Mouse (Mus musculus) urinary bladder, postnatal 4 days (tissue): ENCODE data around the gene Syndig1.

Source experiments
- DNase-seq, 2 experiments: peaks; one replicate each; pipeline ENCODE4 v3.0.0; 2021 to 2022; ENCODE audit warnings: low spot score in 2 of 2

Syndig1 gene

DNA sequence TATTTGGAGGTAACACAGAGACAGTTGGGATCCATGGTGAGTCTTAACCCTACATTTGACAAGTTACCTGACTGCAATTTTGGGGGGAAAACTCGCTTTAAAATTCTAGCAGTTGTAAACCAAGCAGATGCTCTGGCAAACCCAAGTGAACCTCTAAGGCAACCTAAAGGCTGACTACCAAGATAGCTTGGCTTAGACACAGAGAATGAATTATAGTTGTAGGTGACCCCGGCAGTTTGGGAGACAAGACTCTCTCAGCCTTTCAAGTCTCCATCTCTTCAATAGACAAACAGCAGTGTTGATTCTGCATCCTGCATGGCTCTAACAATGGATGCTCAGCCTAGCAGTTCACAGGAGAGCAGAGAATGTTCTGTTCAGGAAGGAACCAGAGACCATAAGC lies at the start of gene Syndig1:
Gene Syndig1, plus strand, starts transcription at position 301 of the 400 bp plus-strand sequence.
- DNase-seq: no peak

DNA sequence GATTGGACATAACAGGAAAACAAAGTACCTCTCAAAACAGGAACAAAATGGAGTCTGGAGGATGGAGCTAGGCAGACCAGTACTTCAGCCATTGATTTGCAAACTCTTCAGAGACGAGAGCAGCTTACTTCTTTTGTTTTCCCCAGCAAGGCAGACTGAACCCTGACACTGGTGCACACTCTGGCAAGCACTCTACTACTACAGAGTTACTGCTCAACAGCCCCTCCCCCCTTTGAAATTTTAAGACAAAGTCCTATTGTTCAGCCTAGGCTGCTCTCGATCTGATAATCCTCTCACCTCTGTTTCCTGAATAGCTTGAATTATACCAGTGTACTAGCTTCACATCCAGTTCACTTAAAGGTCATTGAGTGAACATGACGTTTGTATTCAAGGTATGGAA lies 30.4 kb upstream of the Syndig1 start:
- no peak for DNase-seq

DNA sequence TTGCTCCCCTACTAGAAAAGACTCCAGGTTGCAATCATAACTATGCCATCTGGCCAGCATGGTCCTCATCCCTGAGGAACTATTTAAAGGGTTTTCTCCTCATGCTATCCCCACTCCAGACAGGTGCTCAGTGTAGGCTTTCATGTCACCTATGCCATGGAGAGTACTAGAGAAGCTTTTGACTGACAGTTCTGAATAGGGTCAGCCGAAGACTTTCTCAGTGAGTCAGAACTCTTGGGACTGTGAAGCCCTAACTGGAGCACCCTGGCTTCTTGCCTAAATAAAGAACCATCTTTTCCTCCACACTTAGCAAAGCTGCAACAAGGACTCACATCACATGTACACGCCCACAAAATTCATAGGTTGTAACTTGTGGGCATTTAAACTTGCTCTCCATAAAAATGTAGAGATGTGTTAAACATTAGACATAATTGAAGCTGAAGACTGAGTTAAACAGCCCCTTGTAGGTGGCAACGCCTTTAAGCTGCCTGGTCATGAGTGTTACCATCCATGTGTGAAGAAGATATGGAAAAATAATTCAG lies 24.3 kb upstream of the Syndig1 start:
- no peak for DNase-seq

DNA sequence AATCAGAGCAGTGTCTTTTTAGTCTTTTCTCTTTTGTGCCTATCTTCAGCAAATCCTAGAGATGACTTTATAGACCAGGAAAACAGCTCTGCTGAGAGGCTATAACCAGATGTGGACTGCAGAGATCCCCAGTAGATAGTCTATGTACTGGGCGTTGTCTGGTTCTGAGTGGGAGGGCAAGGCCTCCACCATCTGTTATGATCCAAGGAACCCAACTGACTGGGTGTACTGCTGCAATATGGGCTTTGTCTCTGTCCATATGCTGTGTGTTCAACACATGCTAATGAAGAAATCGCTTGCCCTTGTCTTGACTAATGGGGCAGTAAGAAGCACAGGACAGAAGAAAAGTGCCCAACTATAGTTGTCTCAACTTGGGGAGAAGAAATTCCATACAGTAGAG lies 23.8 kb upstream of the Syndig1 start:
- DNase-seq: no peak

DNA sequence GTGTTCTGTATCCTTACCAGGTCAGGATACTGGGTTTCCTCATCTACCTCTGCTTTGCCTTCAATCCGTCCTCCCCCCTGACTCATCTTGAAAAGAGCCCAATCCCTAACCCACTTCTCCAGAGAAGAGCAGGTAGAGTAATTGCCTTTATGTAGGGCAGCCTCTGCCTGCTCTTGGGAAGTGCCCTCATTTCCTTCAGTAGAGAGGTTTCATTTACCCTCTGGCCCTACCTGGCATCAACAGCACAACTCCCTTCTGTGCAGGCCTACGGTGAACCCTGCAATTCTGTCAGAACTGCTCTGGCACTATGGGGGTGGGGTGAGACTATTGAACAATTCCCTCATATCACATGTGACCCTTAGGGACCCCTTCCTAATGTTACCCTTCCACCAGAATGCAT lies 16.1 kb upstream of the Syndig1 start:
- DNase-seq: no peak

DNA sequence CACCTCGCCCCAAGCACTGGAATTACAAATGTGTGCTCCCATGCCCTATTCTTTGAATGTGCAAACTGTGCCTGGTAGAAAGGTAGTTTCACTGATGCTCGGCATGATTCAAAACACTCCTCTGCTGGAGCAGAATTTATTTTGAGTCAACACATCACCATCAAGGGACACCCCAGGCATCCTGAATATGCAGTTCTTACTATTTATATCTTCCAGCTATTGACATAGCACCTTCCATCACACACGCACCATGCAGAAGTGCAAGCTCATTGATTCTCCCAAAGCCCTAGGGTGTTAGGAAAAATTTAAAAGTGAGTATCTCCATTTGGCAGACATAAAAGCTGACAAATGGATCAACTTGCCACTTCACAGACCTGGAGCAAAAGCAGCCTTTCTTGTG lies 10.6 kb upstream of the Syndig1 start:
- no peak for DNase-seq

DNA sequence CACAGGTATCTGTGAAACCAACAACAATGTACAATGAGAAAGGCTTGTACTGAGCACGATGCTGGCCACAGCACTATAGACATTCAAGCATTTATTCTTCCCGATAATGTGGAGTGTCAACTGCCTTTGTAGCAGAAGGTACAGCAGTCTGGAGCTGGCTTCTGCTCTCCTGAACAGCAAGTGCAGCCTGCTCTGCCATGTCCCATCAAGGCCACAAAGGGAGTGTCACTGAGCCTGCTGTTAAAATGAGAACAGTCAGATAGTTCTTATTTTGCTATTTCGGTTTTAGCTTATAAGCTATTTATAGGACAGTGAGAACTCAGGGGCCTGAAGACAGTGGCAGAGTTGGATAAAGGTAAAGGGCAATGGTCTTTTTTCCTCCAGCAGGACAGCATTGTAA lies 9.3 kb upstream of the Syndig1 start:
- no peak for DNase-seq

DNA sequence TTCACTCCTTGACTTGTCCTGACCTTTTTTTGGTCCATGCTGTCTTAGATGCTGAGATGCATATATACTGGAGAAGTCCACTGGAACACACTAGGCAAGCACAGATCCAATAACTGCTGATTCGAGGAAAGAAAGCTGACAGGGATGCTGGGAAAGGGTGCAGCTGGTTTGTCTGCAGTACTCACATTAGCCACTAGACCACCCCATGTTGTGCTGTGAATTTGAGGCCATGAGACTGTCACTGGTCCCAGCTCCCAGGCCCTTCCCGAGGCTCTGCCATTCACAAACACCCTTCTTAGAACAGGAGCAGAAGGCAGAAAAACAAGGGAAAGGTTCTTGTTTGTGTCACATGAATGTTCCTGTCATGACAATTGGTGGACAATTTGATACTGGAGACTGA lies 8.8 kb upstream of the Syndig1 start:
- no peak for DNase-seq

DNA sequence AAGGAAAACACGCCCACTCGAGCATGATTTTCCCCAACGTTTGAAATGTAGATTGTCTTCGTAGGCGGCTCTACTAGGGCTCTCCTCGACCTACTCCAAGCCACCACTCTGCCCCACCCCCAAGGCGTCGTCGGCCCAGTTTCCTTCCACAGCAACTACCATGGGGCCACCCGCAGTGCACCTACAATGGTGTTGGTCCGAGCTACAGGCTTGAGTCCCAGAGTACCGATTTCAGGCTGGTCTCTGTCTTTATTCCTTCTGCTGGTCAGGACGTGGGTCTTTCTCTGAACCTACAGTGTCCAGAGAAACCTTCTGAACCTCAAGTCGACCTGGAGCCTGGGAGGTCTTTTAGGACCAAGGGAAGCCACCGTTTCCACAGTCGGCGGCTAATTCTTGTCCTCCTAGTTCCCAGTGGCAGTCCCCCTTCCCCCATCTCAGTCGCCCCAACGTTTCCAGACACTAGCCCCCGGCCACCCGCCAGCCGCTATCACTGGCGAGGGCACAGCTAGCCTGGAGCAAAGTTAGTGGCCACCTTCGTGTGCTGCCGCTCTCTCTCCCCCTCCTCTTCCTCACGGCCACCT lies 1.0 kb downstream of the Syndig1 start:
- DNase-seq: no peak

DNA sequence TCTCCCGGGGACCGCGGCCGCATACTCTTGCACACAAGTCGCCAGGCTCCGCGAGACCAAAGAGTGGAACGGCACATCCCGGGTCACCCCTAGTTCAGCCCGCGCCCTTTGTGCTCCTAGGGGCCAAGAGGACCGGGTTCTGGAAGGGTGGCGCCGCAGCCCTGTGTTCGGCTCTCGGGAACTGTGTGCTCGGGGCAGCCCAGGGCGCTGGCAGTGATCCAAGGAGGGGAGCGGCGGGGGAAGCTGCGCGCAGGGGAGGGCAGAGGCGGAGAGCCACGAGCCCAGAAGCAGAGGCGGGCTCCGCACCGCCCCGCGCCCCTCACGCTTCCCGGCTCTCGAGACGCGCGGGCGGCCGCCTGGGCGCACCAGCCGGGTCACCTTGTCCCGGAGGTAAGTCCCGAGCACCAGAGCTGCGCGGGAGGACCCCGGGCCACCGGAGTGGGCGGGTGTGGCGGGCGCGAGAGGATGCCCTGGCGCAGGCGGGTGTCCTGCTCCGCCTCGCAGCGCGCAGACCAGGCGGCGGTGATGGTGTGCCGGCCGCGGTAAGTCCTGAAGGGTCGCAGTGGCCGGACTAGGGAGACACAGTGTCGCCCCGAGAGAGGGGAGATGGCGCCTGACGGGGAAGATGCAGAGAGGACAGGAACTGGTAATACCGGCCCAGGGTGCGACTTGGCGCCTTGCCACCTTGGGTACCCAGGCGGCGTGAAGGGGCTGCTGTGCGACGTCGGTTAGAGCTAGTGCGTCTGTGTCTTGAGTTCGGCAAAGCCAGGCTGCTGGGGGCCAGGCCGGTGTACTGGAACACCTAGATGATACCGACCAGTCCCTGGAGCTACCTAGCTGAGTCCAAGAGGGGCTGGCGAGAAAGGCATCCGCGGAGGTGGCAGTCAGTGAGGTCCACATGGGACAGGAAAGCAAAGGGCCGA lies 1.8 kb downstream of the Syndig1 start, which contains the start of gene C530025M09Rik:
Gene C530025M09Rik, minus strand, starts transcription at position 678 of the 923 bp plus-strand sequence.
- DNase-seq: peak; percentile 22 to 68

DNA sequence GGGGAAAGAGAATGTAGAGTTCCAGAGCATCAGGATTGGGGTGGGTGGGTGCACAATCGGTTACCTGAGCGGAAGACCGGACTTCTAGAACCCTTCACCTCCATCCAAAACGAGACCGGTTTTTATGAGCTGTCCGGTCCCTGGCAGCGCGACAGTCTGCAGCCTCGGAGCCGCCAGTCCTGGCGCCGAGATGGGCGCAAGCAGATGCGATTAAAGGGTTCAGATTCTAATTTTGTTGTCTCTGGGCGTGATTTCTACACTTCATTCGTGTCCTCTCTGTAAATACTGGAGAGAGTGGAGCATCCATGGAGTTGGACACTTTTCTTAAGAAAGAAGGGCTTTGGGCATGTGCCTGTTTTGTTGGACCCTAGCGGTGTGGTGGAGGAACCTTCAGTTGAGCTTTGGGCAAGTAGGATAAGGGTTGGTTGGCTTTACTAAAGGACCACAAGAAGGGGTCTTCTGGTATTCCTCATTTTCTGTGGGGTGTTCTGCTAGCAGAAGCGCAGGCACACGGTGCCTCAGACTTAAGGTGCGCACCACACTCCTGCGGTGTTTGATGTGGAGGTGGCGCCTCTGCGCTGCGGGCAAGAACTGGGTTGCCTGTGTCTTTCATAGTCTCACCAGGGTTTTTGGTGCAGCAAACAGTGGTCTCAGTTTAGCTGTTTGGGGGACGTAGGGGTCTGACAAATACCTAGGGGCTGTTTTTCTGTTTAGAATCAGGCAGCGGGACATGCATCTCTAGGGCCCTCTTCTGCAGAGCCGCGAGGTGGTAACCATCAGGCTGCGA lies 2.6 kb downstream of the Syndig1 start:
- DNase-seq: no peak

DNA sequence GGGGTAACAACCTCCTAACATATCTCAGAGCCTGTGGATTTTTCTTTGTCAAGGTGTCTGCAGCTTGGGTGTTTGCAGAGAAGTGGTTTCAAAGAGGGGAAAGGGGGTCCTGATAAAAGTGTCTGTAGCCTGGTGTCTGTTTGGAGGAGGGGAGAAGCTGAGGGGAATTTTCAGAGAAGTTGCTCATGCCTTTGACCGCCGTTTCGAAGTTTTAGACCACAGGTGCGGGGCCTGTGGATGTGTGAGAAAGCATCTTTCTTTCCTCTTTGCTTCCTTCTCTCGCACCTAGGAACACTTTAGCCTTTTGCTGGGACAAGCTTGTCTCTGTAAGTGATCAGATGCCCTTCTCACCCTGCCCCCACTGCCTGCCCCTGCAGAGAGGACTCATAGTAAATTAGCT lies 3.3 kb downstream of the Syndig1 start:
- DNase-seq: no peak

DNA sequence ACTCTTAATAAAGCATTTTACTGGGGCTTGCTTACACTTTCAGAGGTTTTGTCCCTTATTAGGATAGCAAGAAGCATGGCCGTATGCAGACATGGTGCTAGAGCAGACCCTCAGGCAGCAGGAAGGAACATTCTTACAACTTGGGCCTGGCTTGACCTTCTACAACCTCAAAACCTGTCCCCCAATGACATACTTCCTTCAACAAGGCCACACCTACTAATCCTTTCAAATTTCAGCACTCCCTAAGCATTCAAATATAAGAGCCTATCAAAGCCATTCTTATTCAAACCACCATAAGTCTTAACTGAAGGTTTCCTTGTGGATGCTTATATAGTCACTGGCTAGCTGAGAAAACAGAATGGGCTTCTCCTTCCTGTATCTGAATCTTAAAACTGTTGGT lies 6.1 kb downstream of the Syndig1 start:
- no peak for DNase-seq

DNA sequence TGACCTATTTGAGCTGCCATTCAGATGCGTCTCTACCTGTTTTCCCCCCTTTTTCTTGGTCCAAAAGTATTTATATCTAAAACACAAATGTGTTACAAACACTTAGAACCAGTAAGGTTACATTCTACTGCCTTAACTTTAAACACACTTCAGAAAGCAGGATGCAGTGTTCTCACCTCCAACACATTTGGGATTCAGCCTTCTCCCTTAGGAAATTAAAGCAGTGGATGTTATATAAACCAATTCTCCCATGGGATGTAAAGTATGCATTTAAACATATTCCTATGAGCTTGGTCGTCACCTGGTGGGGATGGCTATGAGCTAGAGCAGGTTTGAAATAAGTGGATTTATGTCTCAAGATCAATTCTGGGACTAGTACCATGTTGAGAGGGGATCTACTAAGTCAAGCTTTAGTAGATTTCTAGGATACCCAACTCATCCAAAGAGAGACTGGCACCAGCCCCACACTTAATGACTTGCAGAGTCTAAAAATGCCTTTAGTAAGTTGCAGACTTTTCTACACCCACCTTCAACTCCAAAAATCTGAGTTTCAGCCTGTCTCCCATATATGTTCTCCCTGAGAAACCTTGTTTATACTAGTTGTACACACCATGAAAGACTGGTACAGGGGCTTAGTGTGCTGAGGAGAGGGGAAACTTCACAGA lies 7.6 kb downstream of the Syndig1 start:
- DNase-seq: no peak

DNA sequence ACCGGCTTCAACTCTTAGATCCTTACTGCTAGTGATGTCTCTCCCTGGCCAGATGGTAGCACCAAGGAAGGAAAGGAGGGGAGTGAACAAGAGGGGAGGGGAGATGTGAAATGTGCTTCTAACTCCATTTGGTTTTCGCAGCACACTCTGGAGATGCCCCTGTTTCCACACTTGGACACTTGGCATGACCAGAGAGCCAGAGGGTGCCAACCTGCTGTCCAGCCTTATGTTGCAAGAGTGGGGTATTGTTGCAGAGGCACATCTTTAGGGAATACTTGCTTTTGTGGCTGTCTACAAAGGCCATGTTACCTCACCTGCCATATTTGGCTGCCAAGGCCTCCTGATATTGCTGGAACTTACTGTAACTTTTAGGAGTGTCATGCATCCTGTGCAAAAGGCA lies 10.7 kb downstream of the Syndig1 start:
- no peak for DNase-seq

DNA sequence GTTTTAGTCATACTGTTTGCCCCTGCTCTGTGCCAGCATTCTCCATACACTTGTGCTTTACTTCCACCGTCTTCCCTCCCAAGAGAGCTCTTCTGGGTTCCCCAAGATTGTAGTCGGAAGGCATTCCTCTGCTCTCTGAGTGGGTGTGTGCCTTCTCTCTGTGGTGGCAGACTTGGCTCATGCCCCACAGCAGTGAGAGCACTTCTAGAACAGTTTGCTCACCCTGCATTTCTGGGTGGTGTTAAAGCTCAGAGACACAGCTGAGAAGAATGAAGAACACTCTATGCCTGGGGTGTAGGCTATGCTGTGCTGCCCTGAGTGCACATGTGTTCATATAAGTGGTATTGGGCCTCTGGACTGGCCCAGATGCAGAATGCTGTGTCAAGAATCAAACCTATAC lies 15.6 kb downstream of the Syndig1 start:
- no peak for DNase-seq

DNA sequence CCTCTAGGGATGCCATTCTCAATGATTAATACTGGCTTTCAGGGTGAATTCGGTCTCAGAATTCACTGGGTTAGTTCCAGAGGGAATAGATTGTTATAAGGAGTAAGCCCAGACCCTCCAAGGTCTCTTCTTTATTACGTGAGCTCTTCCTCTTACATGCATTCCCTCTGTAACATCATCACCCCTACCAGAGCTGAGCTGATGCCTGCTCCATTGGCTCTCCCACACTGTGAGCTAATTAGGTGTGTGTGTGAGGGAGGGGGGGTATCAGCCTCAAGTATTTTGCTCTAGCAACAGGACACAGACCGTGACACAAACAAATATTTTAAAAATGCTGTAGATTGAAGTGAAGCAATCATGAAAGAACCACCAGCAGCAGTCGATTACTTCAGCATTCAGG lies 19.8 kb downstream of the Syndig1 start:
- DNase-seq: no peak

DNA sequence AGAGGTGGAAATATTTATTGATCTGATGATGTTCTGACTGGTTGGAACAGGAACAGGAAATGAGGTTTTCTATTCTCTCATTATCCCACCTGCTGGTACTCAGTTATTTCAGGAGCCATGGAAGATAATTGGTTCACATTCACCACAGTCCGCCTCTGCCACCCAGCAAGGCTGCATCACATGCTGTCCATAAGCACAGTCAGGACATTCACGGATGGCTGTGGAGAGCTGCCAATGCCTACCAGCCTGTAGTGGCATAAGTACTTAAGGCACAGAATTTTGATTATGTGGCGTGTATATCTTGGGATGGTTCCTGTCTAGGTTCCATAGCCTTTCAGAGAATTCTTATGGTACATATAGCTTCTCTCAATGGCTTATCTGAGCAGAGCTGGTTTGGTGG lies 32.0 kb downstream of the Syndig1 start:
- no peak for DNase-seq

DNA sequence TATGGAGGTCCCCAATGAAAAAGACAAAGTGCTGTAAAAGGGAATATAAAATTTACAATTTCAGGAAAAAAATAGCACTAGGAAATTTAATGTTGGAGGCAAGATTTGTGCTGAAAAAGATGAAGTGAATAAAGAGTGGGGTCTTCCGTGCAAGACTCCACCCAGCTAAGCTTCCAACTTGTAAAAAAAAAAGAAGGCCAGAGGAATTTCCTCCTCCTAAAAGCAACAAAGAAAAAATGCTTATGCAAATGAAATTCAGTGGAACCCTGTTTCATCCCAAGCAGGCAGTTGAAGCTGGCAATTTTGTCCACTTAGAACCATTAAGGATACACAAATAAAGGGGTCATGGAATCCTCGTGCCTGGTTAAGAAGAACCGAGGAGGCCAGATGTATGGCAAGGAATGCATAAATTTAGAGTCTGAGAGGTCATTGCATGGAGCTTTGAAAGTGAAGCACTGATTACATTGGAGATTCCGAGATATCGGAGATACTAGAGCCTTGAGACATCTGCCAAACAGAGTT lies 37.0 kb downstream of the Syndig1 start:
- no peak for DNase-seq

DNA sequence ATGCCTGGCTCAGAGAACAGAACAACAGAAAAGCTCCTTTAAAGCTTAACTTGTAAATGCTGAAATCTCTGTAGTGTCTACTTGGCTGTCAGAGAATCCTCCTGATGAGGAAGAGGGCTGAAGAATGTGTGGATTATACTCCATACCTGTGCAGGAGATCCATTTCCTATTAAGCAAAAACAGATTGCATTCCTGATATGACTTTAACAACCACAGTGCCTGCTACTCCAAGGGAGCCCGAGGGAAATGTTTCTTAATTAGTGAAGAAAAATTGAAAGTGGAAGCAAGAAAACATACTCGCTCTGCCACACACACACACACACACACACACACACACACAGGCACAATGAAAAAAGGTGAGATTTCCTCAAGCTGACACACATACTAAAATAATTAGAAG lies 41.5 kb downstream of the Syndig1 start:
- no peak for DNase-seq

DNA sequence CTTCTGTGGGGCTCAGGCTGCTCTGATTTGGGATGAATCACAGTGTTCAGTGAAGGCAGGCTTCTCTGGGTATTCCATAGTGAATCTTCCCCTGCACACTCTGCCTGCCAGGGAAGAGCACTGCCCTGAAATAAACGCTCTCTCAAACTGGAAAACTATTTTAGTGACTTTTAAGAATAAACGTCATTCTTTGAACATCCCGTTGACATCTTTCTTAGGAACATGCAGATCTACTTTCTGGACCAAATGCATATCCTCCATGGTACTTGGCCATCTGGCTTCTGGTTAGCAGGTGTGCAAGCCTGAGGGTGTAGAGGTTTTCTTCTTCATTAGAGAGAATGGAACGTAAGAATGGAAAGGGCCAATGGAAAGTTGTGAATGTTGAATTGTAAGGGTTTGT lies 43.5 kb downstream of the Syndig1 start:
- no peak for DNase-seq
